Mouse (Mus musculus): ENCODE data around the gene Noct. TPM values are rescaled to one million over a fixed set of nuclear protein-coding genes. Genes with fewer than 3 reads are reported as not detected.
A peak's percentile ranks its signal among the peaks of the same experiment; 100 is the strongest.

Gene Noct
- polyA plus RNA-seq, 1 experiment from 2014 or later: 15.2 TPM

- no peak for ATAC-seq (replicated peaks; ENCODE audit: low FRiP score)
- no peaks in the 10 kb centered on the region for H3K9me3 ChIP-seq (ENCODE audit: control insufficient read depth, low read length)
- no peak overlapping the region for H3K4me3 ChIP-seq (ENCODE audit: low read depth, low read length)
- no peak for DNase-seq (ENCODE audit: low spot score)
- no peaks in the 10 kb centered on the region for H3K27me3 ChIP-seq (ENCODE audit: control insufficient read depth, insufficient read depth, low read length)
- H3K4me2 ChIP-seq (ENCODE audit: low read depth, low read length, severe bottlenecking): no peak overlapping the region
- no peak overlapping the region for H3K9ac ChIP-seq (ENCODE audit: low read length)
- peaks cover 15% of the 10 kb centered on the region for H3K36me3 ChIP-seq (ENCODE audit: control insufficient read depth, insufficient read depth, low read length)
- no peak overlapping the region for H3K27ac ChIP-seq (ENCODE audit: low read depth, low read length)
- no peaks in the 10 kb centered on the region for H3K4me1 ChIP-seq (replicated peaks; ENCODE audit: control insufficient read depth, insufficient read depth, low read length)
- 89% methylated on average over 12 of the region's 12 CpGs for WGBS
Measured at GRCm38 (mm10) chr3:51256450-51256849, 32.2 kb downstream of the Noct start.

GRCm38 (mm10) chr3:51258070-51258469, 33.8 kb downstream of the Noct start:
- H3K27me3 ChIP-seq (ENCODE audit: control insufficient read depth, insufficient read depth, low read length): no peaks in the 10 kb centered on the region
- ATAC-seq (replicated peaks; ENCODE audit: low FRiP score) (no peak), DNase-seq (ENCODE audit: low spot score) (no peak)
- H3K9me3 ChIP-seq (ENCODE audit: control insufficient read depth, low read length): no peaks in the 10 kb centered on the region
- no peak overlapping the region for H3K9ac ChIP-seq (ENCODE audit: low read length)
- no peak overlapping the region for H3K27ac ChIP-seq (ENCODE audit: low read depth, low read length)
- H3K36me3 ChIP-seq (ENCODE audit: control insufficient read depth, insufficient read depth, low read length): peaks cover 13% of the 10 kb centered on the region; the same call in 1 of the 2 replicates
- no peak overlapping the region for H3K4me3 ChIP-seq (ENCODE audit: low read depth, low read length)
- H3K4me1 ChIP-seq (replicated peaks; ENCODE audit: control insufficient read depth, insufficient read depth, low read length): no peaks in the 10 kb centered on the region
- 94% methylated on average over 5 of the region's 5 CpGs for WGBS
- no peak overlapping the region for H3K4me2 ChIP-seq (ENCODE audit: low read depth, low read length, severe bottlenecking)

DNA sequence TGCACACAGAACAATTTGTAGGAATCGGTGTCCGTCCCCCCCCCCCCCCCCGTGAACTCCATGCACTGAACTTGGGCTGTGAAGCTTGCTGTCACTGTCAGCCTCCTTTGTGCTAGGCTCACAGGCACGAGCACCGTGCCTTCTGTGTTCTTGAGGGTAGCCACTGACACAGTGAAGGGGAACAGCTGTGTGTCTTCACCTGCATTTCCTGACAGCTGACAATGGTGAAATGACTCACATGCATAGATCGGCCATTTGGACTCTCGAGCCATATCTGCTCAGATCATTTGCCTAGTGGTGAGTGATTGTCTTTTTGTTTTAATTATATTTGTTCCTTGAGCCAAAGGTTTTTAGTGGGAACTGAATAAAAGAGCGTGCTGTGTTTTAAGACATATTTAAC, 38.7 kb downstream of the Noct start:
- Histone ChIP-seq H3K9ac (ENCODE audit: low read length) (no peak overlapping the region), H3K27ac (ENCODE audit: low read depth, low read length) (no peak overlapping the region), H3K9me3 (ENCODE audit: control insufficient read depth, low read length) (no peaks in the 10 kb centered on the region), H3K36me3 (ENCODE audit: control insufficient read depth, insufficient read depth, low read length) (peaks cover 3% of the 10 kb centered on the region; the same call in 1 of the 2 replicates), H3K4me3 (ENCODE audit: low read depth, low read length) (no peak overlapping the region), H3K4me2 (ENCODE audit: low read depth, low read length, severe bottlenecking) (no peak overlapping the region), H3K4me1 (replicated peaks; ENCODE audit: control insufficient read depth, insufficient read depth, low read length) (no peaks in the 10 kb centered on the region), H3K27me3 (ENCODE audit: control insufficient read depth, insufficient read depth, low read length) (no peaks in the 10 kb centered on the region)
- no peak for ATAC-seq (replicated peaks; ENCODE audit: low FRiP score)
- no peak for DNase-seq (ENCODE audit: low spot score)
- 94% methylated on average over 8 of the region's 8 CpGs for WGBS

DNA sequence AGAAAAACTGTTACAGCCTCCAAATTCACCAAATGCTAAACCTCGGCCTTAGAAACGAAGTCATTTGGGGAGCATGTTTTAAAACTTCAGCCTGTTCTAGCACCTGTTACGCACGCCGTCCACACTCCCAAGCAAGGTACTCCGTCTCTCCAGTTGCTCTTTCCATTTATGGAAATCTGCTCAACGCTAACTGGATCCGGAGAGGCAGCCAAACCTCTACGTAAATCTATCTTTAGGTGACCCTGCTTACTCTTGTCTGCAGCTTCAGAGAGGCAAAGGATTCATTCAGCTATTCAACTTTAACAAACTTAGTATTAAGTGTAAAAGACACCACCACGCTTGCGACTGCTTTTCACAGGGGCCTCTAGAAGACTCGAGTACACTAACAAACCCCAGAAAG, 44.2 kb downstream of the Noct start:
- no peak overlapping the region for H3K4me2 ChIP-seq (ENCODE audit: low read depth, low read length, severe bottlenecking)
- no peaks in the 10 kb centered on the region for H3K4me1 ChIP-seq (replicated peaks; ENCODE audit: control insufficient read depth, insufficient read depth, low read length)
- H3K27ac ChIP-seq (ENCODE audit: low read depth, low read length): no peak overlapping the region
- no peaks in the 10 kb centered on the region for H3K27me3 ChIP-seq (ENCODE audit: control insufficient read depth, insufficient read depth, low read length)
- H3K36me3 ChIP-seq (ENCODE audit: control insufficient read depth, insufficient read depth, low read length): no peaks in the 10 kb centered on the region; the same call in 1 of the 2 replicates
- H3K4me3 ChIP-seq (ENCODE audit: low read depth, low read length): no peak overlapping the region
- no peak overlapping the region for H3K9ac ChIP-seq (ENCODE audit: low read length)
- DNase-seq (ENCODE audit: low spot score) (no peak), ATAC-seq (replicated peaks; ENCODE audit: low FRiP score) (no peak)
- H3K9me3 ChIP-seq (ENCODE audit: control insufficient read depth, low read length): no peaks in the 10 kb centered on the region
- WGBS: 89% methylated on average over 12 of the region's 12 CpGs

DNA sequence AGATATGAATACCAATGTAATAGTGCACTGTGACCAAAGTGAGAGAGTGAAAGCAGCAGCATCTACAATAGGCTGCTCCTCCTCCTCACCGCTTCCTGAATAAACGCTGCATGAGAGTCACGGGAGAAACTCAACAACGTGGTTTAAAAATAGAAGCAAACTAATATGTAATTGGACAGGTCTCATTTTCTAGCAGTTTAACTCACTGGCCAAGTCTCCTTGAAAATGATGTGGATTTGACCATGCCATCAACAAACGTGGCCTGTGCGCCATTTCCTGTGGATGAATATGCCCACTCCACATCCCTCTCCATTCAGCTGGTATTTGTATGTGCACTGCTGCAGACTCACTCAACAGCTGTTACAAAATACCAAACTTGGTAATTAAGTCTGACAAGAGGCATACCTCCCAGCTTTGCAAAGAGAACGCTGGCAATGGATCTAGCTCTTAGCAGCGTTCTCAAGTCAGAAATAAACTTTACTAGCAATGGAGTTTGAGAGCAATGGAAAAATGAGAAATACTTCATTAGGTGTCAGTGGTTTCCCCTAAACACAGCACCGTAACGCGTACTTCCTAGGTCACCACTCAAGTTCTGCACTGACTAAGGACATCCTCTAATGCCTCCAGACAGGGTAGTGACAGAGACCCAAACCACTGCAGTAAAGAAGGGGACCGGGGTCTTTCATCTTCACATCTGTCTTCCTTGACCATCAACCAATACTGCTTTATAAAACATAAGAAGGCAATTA, 46.0 kb downstream of the Noct start:
- WGBS: 90% methylated on average over 12 of the region's 12 CpGs
- DNase-seq (ENCODE audit: low spot score) (no peak), ATAC-seq (replicated peaks; ENCODE audit: low FRiP score) (no peak)
- Histone ChIP-seq H3K36me3 (ENCODE audit: control insufficient read depth, insufficient read depth, low read length) (no peaks in the 10 kb centered on the region; the same call in 1 of the 2 replicates), H3K4me2 (ENCODE audit: low read depth, low read length, severe bottlenecking) (no peak overlapping the region), H3K4me3 (ENCODE audit: low read depth, low read length) (no peak overlapping the region), H3K9ac (ENCODE audit: low read length) (no peak overlapping the region), H3K9me3 (ENCODE audit: control insufficient read depth, low read length) (no peaks in the 10 kb centered on the region), H3K27me3 (ENCODE audit: control insufficient read depth, insufficient read depth, low read length) (no peaks in the 10 kb centered on the region), H3K4me1 (replicated peaks; ENCODE audit: control insufficient read depth, insufficient read depth, low read length) (no peaks in the 10 kb centered on the region), H3K27ac (ENCODE audit: low read depth, low read length) (no peak overlapping the region)

GRCm38 (mm10) chr3:51275956-51276398, 51.7 kb downstream of the Noct start:
- ATAC-seq (replicated peaks; ENCODE audit: low FRiP score) (peak; percentile 98), DNase-seq (ENCODE audit: low spot score) (peak; percentile 98)
- H3K27me3 ChIP-seq (ENCODE audit: control insufficient read depth, insufficient read depth, low read length): no peaks in the 10 kb centered on the region
- H3K4me1 ChIP-seq (replicated peaks; ENCODE audit: control insufficient read depth, insufficient read depth, low read length): no peaks in the 10 kb centered on the region
- H3K9me3 ChIP-seq (ENCODE audit: control insufficient read depth, low read length): no peaks in the 10 kb centered on the region
- H3K36me3 ChIP-seq (ENCODE audit: control insufficient read depth, insufficient read depth, low read length): no peaks in the 10 kb centered on the region
- under 1% methylated on average over 33 of the region's 33 CpGs for WGBS
- peak overlapping the region; percentile 89 for H3K9ac ChIP-seq (ENCODE audit: low read length)
- peak overlapping the region; percentile 96 for H3K4me3 ChIP-seq (ENCODE audit: low read depth, low read length)
- H3K27ac ChIP-seq (ENCODE audit: low read depth, low read length): peak overlapping the region; percentile 88
- H3K4me2 ChIP-seq (ENCODE audit: low read depth, low read length, severe bottlenecking): peak overlapping the region; percentile 77

- Histone ChIP-seq H3K36me3 (ENCODE audit: control insufficient read depth, insufficient read depth, low read length) (no peaks in the 10 kb centered on the region), H3K4me2 (ENCODE audit: low read depth, low read length, severe bottlenecking) (peak overlapping the region; percentile 77), H3K4me3 (ENCODE audit: low read depth, low read length) (peak overlapping the region; percentile 96), H3K9ac (ENCODE audit: low read length) (peak overlapping the region; percentile 89), H3K27ac (ENCODE audit: low read depth, low read length) (peak overlapping the region; percentile 88), H3K9me3 (ENCODE audit: control insufficient read depth, low read length) (no peaks in the 10 kb centered on the region), H3K27me3 (ENCODE audit: control insufficient read depth, insufficient read depth, low read length) (no peaks in the 10 kb centered on the region), H3K4me1 (replicated peaks; ENCODE audit: control insufficient read depth, insufficient read depth, low read length) (no peaks in the 10 kb centered on the region)
- DNase-seq (ENCODE audit: low spot score) (peak; percentile 78), ATAC-seq (replicated peaks; ENCODE audit: low FRiP score) (peak; percentile 66)
- WGBS: 0% methylated on average over 51 of the region's 93 CpGs
Measured at GRCm38 (mm10) chr3:51276421-51277111, 52.3 kb downstream of the Noct start.

DNA sequence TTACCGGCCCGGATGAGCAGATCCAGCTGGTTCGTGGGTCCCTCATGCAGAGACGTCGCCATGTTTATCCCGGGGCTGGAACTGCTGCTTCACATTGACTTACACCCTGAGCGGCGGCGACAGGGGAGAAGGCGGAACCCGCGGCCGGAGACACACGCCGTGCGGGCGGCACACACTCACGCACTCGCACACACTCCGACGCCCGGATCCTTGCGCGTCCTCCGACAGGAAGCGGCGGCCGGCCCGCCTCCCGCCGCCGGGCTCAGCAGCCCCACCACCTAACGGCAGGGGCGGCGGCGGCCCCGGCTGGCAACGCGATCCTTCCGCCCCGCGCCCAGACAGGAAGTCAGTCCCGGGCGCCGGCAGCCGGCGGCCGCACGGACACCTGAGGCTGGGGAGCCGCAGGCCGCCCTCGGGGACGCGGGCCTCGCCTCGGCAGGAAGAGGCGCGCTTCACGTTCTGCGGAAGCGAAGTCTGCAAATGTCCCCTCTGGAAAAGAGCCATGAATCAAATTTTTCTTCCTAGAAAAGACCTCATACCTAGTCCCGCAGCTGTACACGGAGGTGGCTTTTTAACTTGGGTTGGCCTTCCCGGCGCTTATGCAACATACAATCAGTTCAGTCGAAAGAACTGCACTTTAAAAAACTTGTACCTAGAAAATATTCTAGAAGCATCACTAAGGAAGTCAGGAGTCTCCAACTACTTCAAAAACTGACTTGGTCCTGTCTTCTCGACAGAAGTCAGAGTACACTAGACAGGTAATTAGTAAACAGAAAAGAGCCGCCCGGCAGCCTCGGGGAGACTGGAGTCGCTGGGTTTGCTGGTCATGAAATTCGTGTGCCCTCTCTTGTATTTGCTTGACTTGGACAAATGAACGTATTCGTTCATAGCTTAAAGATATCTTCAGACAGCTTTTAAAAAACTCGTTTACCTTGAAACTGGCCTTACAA, 53.2 kb downstream of the Noct start:
- Histone ChIP-seq H3K9me3 (ENCODE audit: control insufficient read depth, low read length) (no peaks in the 10 kb centered on the region), H3K4me2 (ENCODE audit: low read depth, low read length, severe bottlenecking) (peak overlapping the region; percentile 77), H3K27ac (ENCODE audit: low read depth, low read length) (peak overlapping the region; percentile 88), H3K4me3 (ENCODE audit: low read depth, low read length) (peak overlapping the region; percentile 96), H3K4me1 (replicated peaks; ENCODE audit: control insufficient read depth, insufficient read depth, low read length) (no peaks in the 10 kb centered on the region), H3K36me3 (ENCODE audit: control insufficient read depth, insufficient read depth, low read length) (no peaks in the 10 kb centered on the region), H3K27me3 (ENCODE audit: control insufficient read depth, insufficient read depth, low read length) (no peaks in the 10 kb centered on the region), H3K9ac (ENCODE audit: low read length) (peak overlapping the region; percentile 89)
- DNase-seq (ENCODE audit: low spot score) (peak; percentile 91), ATAC-seq (replicated peaks; ENCODE audit: low FRiP score) (peak; percentile 62)
- WGBS: under 1% methylated on average over 75 of the region's 75 CpGs
